Mouse (Mus musculus): ENCODE data around the gene Clca3a1. TPM values are rescaled to one million over a fixed set of nuclear protein-coding genes. Genes with fewer than 3 reads are reported as not detected.

Clca3a1 gene
- total RNA-seq, 2 experiments from 2014 or later = 4.2 to 9.4 TPM

DNA sequence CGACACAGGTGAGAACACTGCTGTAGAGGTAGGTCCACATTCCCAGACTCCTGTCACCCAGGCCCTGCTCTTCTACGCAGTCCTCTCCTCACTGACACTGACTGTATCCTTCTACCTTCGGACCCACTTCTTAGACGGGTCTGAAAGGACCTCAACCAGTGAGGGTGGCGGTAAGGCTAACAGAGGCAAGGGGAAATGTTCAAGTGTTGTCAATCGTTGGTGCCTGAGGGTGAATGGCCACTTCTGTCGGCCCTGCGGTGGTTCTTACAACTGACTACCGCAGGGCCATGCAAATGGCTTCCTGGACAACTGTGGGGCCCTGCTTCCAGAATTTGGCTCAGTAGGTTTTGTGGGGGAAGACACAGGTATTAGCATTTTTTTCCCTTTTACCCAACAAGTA, 73.2 kb downstream of the Clca3a1 start:
- no peak for ATAC-seq (replicated peaks; ENCODE audit: low FRiP score, poor library complexity, severe bottlenecking)

DNA sequence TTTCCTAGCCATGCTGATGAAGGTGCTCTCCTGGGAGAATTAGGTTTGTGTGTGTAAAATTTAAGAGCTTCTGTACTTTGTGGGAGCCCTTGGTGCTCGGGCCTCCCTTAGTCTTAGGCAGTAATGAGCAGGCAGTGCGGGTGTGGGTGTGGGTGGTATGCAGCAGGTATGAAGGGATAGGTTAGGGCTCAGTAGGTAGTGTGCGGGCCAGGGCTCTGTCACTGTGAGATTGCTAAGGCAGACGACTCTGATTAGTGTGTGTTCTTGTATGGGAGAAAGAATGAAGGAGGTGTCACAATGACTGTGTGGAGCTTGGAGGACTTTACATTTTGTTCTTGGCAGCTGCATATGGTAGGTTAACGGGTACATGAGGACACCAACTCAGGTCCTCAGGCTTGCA, 74.6 kb downstream of the Clca3a1 start:
- ATAC-seq (replicated peaks; ENCODE audit: low FRiP score, poor library complexity, severe bottlenecking) = no peak

DNA sequence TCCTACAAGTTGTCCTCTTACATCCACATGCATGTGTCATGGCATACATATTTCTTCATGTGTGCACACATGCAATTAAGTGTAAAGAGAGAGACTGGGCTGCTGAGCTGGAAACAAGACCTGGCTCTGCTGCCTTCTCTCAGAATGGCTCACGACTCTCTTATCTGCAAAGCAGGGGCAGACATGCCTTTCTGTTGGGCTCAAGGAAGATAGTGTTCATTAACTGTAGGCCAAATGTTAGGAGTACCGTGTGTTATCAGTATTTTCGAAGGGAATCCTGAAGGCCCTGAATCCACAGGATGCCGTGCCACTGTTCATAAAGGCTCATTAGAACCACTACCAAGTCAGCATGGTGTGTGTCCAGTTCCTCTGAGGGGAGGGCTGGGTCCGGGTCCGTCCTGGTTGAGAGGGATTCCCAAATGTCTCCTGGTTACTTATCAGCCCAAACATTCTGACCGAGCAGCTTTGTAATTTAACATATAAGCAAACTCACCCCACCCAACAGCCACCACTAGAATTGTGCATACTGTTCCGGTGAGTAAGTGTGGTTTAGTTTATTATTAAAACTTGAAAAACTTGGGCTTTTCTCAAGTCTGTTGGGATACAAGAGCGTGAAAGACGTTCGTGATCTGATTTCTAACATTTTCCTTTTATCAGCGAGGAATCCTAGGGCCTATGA, 77.5 kb downstream of the Clca3a1 start:
- ATAC-seq (replicated peaks; ENCODE audit: low FRiP score, poor library complexity, severe bottlenecking) = peak; percentile 88

DNA sequence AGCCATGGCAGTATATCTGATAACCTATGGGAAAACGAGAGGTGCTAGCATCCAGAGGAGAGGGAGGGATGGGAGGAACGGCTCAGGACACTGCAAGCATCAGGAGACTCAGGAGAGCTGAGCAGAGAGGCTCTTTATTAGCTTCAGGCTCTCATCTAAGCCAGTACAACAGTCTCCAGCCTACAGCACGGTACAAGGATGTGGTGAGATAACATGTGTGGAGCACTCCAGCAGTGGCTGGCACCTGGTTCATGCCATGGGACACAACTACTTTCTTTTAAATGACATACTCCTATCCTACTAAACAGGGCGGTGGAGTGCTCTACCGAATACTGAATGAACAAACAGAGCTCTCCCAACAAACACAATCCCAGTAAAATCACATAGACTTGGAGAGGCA, 79.2 kb downstream of the Clca3a1 start:
- no peak for ATAC-seq (replicated peaks; ENCODE audit: low FRiP score, poor library complexity, severe bottlenecking)

DNA sequence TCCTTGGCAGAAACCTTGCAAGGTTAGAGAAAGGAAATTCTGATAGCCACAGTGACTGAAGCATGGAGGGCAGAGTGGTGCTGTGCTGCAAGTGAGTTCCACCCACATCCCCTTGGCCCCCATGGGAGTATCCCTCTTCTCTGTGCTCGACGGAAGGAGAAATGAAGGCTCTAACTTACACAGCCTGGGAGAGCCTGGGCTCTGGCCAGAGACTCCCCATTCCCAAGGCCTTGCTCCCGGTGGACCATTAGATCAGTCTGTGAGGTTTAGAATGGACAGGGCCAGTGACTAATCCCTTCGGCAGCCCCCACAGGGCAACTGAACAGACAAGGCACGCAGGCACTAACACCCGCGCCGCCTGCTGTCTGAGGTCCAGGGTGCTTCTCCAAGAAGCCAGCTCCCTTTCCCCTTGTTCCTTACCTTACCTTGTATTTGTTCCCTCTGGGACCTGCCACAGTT, 81.0 kb downstream of the Clca3a1 start:
- ATAC-seq (replicated peaks; ENCODE audit: low FRiP score, poor library complexity, severe bottlenecking) = no peak

Other genes with a start within 250 kb of the Clca3a1 start
- 2.9 and 3.5 TPM in 2 replicates for gene Hs2st1, start 190.8 kb downstream of the Clca3a1 start, total RNA-seq (2015; ENCODE audit: low replicate concordance)
- gene Hs2st1, start 190.8 kb downstream of the Clca3a1 start, total RNA-seq (2017; ENCODE audit: low replicate concordance) = 0.85 and 4.9 TPM in 2 replicates
- gene Selenof, start 190.7 kb downstream of the Clca3a1 start, total RNA-seq (2015; ENCODE audit: low replicate concordance) = 150 and 206 TPM in 2 replicates
- 217 and 219 TPM in 2 replicates for gene Selenof, start 190.7 kb downstream of the Clca3a1 start, total RNA-seq (2017; ENCODE audit: low replicate concordance)
- 120 and 163 TPM in 2 replicates for gene Sh3glb1, start 40.6 kb downstream of the Clca3a1 start, total RNA-seq (2015; ENCODE audit: low replicate concordance)
- gene Sh3glb1, start 40.6 kb downstream of the Clca3a1 start, total RNA-seq (2017; ENCODE audit: low replicate concordance) = 118 and 151 TPM in 2 replicates
- not detected in 2 replicates for gene Clca3a2, start 58.5 kb upstream of the Clca3a1 start, total RNA-seq (2015; ENCODE audit: low replicate concordance)
- gene Clca3a2, start 58.5 kb upstream of the Clca3a1 start, total RNA-seq (2017; ENCODE audit: low replicate concordance) = not detected in 2 replicates
- not detected in 2 replicates for gene Clca3b, start 88.4 kb upstream of the Clca3a1 start, total RNA-seq (2015; ENCODE audit: low replicate concordance)
- not detected in 2 replicates for gene Clca3b, start 88.4 kb upstream of the Clca3a1 start, total RNA-seq (2017; ENCODE audit: low replicate concordance)
- gene Clca4b, start 171.6 kb upstream of the Clca3a1 start, total RNA-seq (2015; ENCODE audit: low replicate concordance) = not detected in 2 replicates
- not detected in 2 replicates for gene Clca4b, start 171.6 kb upstream of the Clca3a1 start, total RNA-seq (2017; ENCODE audit: low replicate concordance)
- not detected in 2 replicates for gene Clca4a, start 214.1 kb upstream of the Clca3a1 start, total RNA-seq (2015; ENCODE audit: low replicate concordance)
- not detected in 2 replicates for gene Clca4a, start 214.1 kb upstream of the Clca3a1 start, total RNA-seq (2017; ENCODE audit: low replicate concordance)